Comparison of ENCODE assay signal across 10 mouse cellular contexts in the genomic region with DNA sequence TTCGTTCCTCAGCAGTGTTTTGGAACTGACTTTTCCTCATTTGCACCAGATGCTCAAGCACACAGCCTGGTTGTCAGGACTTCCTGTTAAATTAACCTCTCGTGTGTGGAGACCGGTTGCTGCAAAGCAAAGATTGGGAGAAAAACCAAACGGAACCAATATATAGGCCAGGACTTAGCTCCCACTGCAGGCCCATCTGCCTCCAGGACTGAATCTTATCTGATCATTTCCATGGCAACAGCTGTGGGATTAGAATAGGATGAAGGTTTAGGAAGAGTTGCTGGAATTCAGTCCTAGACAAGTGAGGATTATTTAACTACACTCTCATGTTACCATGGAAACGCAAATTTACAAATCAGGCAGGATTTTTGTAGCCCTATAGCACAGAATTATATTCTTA.
DNase-seq lines count a peak whose midpoint lies in the region; ATAC-seq lines count a peak whose summit lies in the region.
"Had no signal": no experiment of that assay in that cellular context is flagged by ENCODE, and none has a peak within 500 bp of the region (broad histone marks: within the 10 kb centered on the region; RNA-seq: fewer than 3 reads in every experiment).

No protein-coding gene starts in this region.

- ATAC-seq in liver, embryonic 12.5 days, result no peak

- H3K4me3 ChIP-seq in embryonic facial prominence, embryonic 10.5 days, result no peak overlapping the region
- no peak overlapping the region for H3K4me3 ChIP-seq in liver, embryonic 12.5 days

- no peak overlapping the region for H3K9ac ChIP-seq in liver, embryonic 12.5 days

- H3K9me3 ChIP-seq in embryonic facial prominence, embryonic 10.5 days, result no peaks in the 10 kb centered on the region
- no peaks in the 10 kb centered on the region for H3K9me3 ChIP-seq in liver, embryonic 12.5 days (replicated peaks)

- 43% methylated on average over 5 of the region's 5 CpGs for WGBS in embryonic facial prominence, embryonic 10.5 days
- 37% methylated on average over 5 of the region's 5 CpGs for WGBS in liver, embryonic 12.5 days (ENCODE audit: insufficient replicate concordance)

- no peak overlapping the region; the same call in 1 of the 2 replicates for H3K27ac ChIP-seq in embryonic facial prominence, embryonic 10.5 days (replicated peaks)
- no peak overlapping the region for H3K27ac ChIP-seq in liver, embryonic 12.5 days

- peaks cover 12% of the 10 kb centered on the region for H3K4me1 ChIP-seq in embryonic facial prominence, embryonic 10.5 days
- H3K4me1 ChIP-seq in liver, embryonic 12.5 days, result no peaks in the 10 kb centered on the region

- H3K4me2 ChIP-seq in liver, embryonic 12.5 days, result no peak overlapping the region

- no peaks in the 10 kb centered on the region for H3K27me3 ChIP-seq in embryonic facial prominence, embryonic 10.5 days (replicated peaks; ENCODE audit: low read depth, poor library complexity, severe bottlenecking)
- no peaks in the 10 kb centered on the region for H3K27me3 ChIP-seq in liver, embryonic 12.5 days (replicated peaks)

- peak; percentile 19 for DNase-seq in embryonic facial prominence, embryonic 10.5 days (ENCODE audit: low spot score)
- DNase-seq in frontal cortex, postnatal 10 days (ENCODE audit: low spot score in 2 of 2), result peak; percentile 16 to 19
- DNase-seq in layer of hippocampus, postnatal 36 days, result peak; percentile 20 to 30
- DNase-seq in retina, adult 2 months (ENCODE audit: low read depth, low spot score), result peak; percentile 36
- no peak for DNase-seq in cerebellum, adult 9-11 months
- no peak for DNase-seq in adrenal gland, postnatal 14 days
- no peak for DNase-seq in heart, adult 9 months (ENCODE audit: low spot score in 2 of 2)
- DNase-seq: adrenal gland, postnatal 36 days; lung, postnatal 10 days had no signal

- no peaks in the 10 kb centered on the region for H3K36me3 ChIP-seq in embryonic facial prominence, embryonic 10.5 days (replicated peaks)
- H3K36me3 ChIP-seq in liver, embryonic 12.5 days, result no peaks in the 10 kb centered on the region

Comparison
In these comparisons a context has a peak if more than half of its experiments do, and no peak if none do; other contexts are left out.
1. DNase-seq: peak in embryonic facial prominence, embryonic 10.5 days (single experiment), frontal cortex, postnatal 10 days (2 of 2), layer of hippocampus, postnatal 36 days (2 of 2) and retina, adult 2 months (single experiment); none in cerebellum, adult 9-11 months (single experiment), adrenal gland, postnatal 14 days (single experiment) and heart, adult 9 months (0 of 2).